Mouse (Mus musculus) neural tube, embryonic 14.5 days (tissue): Measurements from ENCODE around the gene 1110002E22Rik. TPM values are rescaled to one million over a fixed set of nuclear protein-coding genes. Genes with fewer than 3 reads are reported as not detected.

Experiments used
- ATAC-seq: fragments of 200-750 bp; cut with Nextera tagmentation; 2 replicates; pipeline ENCODE4 v1.8.0; 2017; ENCODE audit warnings: low read depth, mild to moderate bottlenecking, moderate TSS enrichment, moderate library complexity
- H3K27ac ChIP-seq: fragments of 300-500 bp; sonication (generic); 2 replicates; pipeline ENCODE4 v1.5.1; 2014; ENCODE audit warnings: low read depth, mild to moderate bottlenecking, control low read depth, low read length, moderate library complexity, mixed read lengths
- H3K27me3 ChIP-seq: fragments of 300-500 bp; sonication (generic); 2 replicates; pipeline ENCODE4 v1.6.1; 2014; ENCODE audit warnings: low read length; ENCODE audit not compliant: control insufficient read depth, insufficient read depth
- H3K36me3 ChIP-seq: fragments of 300-500 bp; sonication (generic); 2 replicates; pipeline ENCODE4 v1.6.1; 2014; ENCODE audit warnings: low read length, mixed read lengths; ENCODE audit not compliant: control insufficient read depth, insufficient read depth
- H3K4me1 ChIP-seq: fragments of 300-500 bp; sonication (generic); 2 replicates; pipeline ENCODE4 v1.6.1; 2014; ENCODE audit warnings: low read length; ENCODE audit not compliant: control insufficient read depth, insufficient read depth
- H3K4me2 ChIP-seq: fragments of 300-500 bp; sonication (generic); 2 replicates; pipeline ENCODE4 v1.6.1; 2014; ENCODE audit warnings: mild to moderate bottlenecking, low read depth, low read length, control low read depth
- H3K4me3 ChIP-seq: fragments of 300-500 bp; sonication (generic); 2 replicates; pipeline ENCODE4 v1.5.1; 2014; ENCODE audit warnings: low read depth, low read length, control low read depth, mixed read lengths
- H3K9ac ChIP-seq: fragments of 300-500 bp; sonication (generic); replicated peaks from 2 replicates; pipeline ENCODE4 v1.6.1; 2014; ENCODE audit warnings: low read depth, mild to moderate bottlenecking, control low read depth, low read length, mixed read lengths
- H3K9me3 ChIP-seq: fragments of 300-500 bp; sonication (generic); 2 replicates; pipeline ENCODE4 v1.6.1; 2016; ENCODE audit warnings: low read length; ENCODE audit not compliant: control insufficient read depth
- WGBS: fragments of 180-500 bp; shearing (Covaris S2); extraction: QIAGEN DNeasy Blood & Tissue Kit; methylation state at CpG from one replicate; pipeline ENCODE4 v1.1.7; 2014; 5-methylcytosine and 5-hydroxymethylcytosine counted together
- polyA plus RNA-seq: library from polyadenylated mRNA; unstranded; fragments of >200 nt; fragmentation: Nextera tagmentation; extraction: Ambion mirVana; gene quantifications from 2 replicates; pipeline ENCODE4 v1.2.1, GENCODE M21; 2014

1110002E22Rik gene
- polyA plus RNA-seq, 1 experiment from 2014 or later = 0.01 TPM

GRCm38 (mm10) chr3:138040938-138041337 is 23.9 kb upstream of the 1110002E22Rik start:
- Histone ChIP-seq H3K9ac (no peak overlapping the region), H3K4me1 (no peaks in the 10 kb centered on the region), H3K27ac (no peak overlapping the region), H3K4me2 (no peak overlapping the region), H3K36me3 (no peaks in the 10 kb centered on the region), H3K27me3 (no peaks in the 10 kb centered on the region), H3K4me3 (no peak overlapping the region), H3K9me3 (no peaks in the 10 kb centered on the region)
- ATAC-seq = no peak
- WGBS = 85% methylated on average over 2 of the region's 2 CpGs

GRCm38 (mm10) chr3:138041591-138042301 is 23.1 kb upstream of the 1110002E22Rik start:
- H3K27ac ChIP-seq = no peak overlapping the region
- 39% methylated on average over 3 of the region's 3 CpGs for WGBS
- H3K4me1 ChIP-seq = no peaks in the 10 kb centered on the region
- no peaks in the 10 kb centered on the region for H3K36me3 ChIP-seq
- no peaks in the 10 kb centered on the region for H3K27me3 ChIP-seq
- H3K4me2 ChIP-seq = no peak overlapping the region
- H3K9ac ChIP-seq = no peak overlapping the region
- peak; percentile 75; the same call in 1 of the 2 replicates for ATAC-seq
- H3K4me3 ChIP-seq = no peak overlapping the region
- H3K9me3 ChIP-seq = no peaks in the 10 kb centered on the region

- Histone ChIP-seq H3K4me3 (no peak overlapping the region), H3K9me3 (no peaks in the 10 kb centered on the region), H3K27me3 (no peaks in the 10 kb centered on the region), H3K4me2 (no peak overlapping the region), H3K4me1 (no peaks in the 10 kb centered on the region), H3K9ac (no peak overlapping the region), H3K27ac (no peak overlapping the region), H3K36me3 (no peaks in the 10 kb centered on the region)
- ATAC-seq = peak; percentile 54; the same call in 1 of the 2 replicates
- 61% methylated on average over 7 of the region's 7 CpGs for WGBS
Measured at GRCm38 (mm10) chr3:138043316-138043715, 21.5 kb upstream of the 1110002E22Rik start.

- no peaks in the 10 kb centered on the region for H3K9me3 ChIP-seq
- ATAC-seq = no peak
- WGBS = 93% methylated on average over 6 of the region's 6 CpGs
Measured at GRCm38 (mm10) chr3:138049555-138049954, 15.3 kb upstream of the 1110002E22Rik start.

GRCm38 (mm10) chr3:138050772-138051171 is 14.1 kb upstream of the 1110002E22Rik start:
- no peak overlapping the region for H3K4me3 ChIP-seq
- H3K4me1 ChIP-seq = no peaks in the 10 kb centered on the region
- H3K27ac ChIP-seq = no peak overlapping the region
- no peaks in the 10 kb centered on the region for H3K27me3 ChIP-seq
- no peak overlapping the region for H3K4me2 ChIP-seq
- no peaks in the 10 kb centered on the region for H3K36me3 ChIP-seq
- WGBS = 37% methylated on average over 11 of the region's 11 CpGs
- no peaks in the 10 kb centered on the region for H3K9me3 ChIP-seq
- 0 out of 2 replicates have a peak, but pooled peaks have one; percentile 11 for ATAC-seq
- H3K9ac ChIP-seq = no peak overlapping the region

More at GRCm38 (mm10) chr3:138049555-138049954, 15.3 kb upstream of the 1110002E22Rik start:
- Histone ChIP-seq H3K27ac (no peak overlapping the region), H3K4me3 (no peak overlapping the region), H3K27me3 (no peaks in the 10 kb centered on the region), H3K9ac (no peak overlapping the region), H3K4me1 (no peaks in the 10 kb centered on the region), H3K4me2 (no peak overlapping the region), H3K36me3 (no peaks in the 10 kb centered on the region)

- 83% methylated on average over 3 of the region's 3 CpGs for WGBS
- Histone ChIP-seq H3K9me3 (no peaks in the 10 kb centered on the region), H3K27ac (no peak overlapping the region), H3K4me3 (no peak overlapping the region), H3K4me1 (no peaks in the 10 kb centered on the region), H3K27me3 (no peaks in the 10 kb centered on the region), H3K9ac (no peak overlapping the region), H3K4me2 (no peak overlapping the region), H3K36me3 (no peaks in the 10 kb centered on the region)
- ATAC-seq = no peak
Measured at GRCm38 (mm10) chr3:138051431-138051830, 13.4 kb upstream of the 1110002E22Rik start.

GRCm38 (mm10) chr3:138053969-138054368 is 10.9 kb upstream of the 1110002E22Rik start:
- WGBS = 49% methylated on average over 4 of the region's 4 CpGs
- Histone ChIP-seq H3K4me1 (no peaks in the 10 kb centered on the region), H3K4me2 (no peak overlapping the region), H3K27me3 (no peaks in the 10 kb centered on the region), H3K9ac (no peak overlapping the region), H3K4me3 (no peak overlapping the region), H3K36me3 (no peaks in the 10 kb centered on the region), H3K27ac (no peak overlapping the region), H3K9me3 (no peaks in the 10 kb centered on the region)
- no peak for ATAC-seq

GRCm38 (mm10) chr3:138056976-138057375 is 7.9 kb upstream of the 1110002E22Rik start:
- 68% methylated on average over 7 of the region's 7 CpGs for WGBS
- Histone ChIP-seq H3K9me3 (no peaks in the 10 kb centered on the region), H3K9ac (no peak overlapping the region), H3K4me1 (no peaks in the 10 kb centered on the region), H3K27ac (no peak overlapping the region), H3K4me3 (no peak overlapping the region), H3K4me2 (no peak overlapping the region), H3K36me3 (no peaks in the 10 kb centered on the region), H3K27me3 (no peaks in the 10 kb centered on the region)
- ATAC-seq = no peak

- Histone ChIP-seq H3K27me3 (no peaks in the 10 kb centered on the region), H3K36me3 (no peaks in the 10 kb centered on the region), H3K4me1 (no peaks in the 10 kb centered on the region), H3K4me2 (no peak overlapping the region), H3K4me3 (no peak overlapping the region), H3K9ac (no peak overlapping the region), H3K27ac (no peak overlapping the region), H3K9me3 (no peaks in the 10 kb centered on the region)
- no peak for ATAC-seq
- WGBS = 61% methylated on average over 4 of the region's 4 CpGs
Measured at GRCm38 (mm10) chr3:138058226-138058625, 6.6 kb upstream of the 1110002E22Rik start.
